26 mouse cellular contexts compared by ENCODE assay signal in genomic region chr4:17239853-17240252, GRCm38 (mm10).
DNase-seq lines count a peak whose midpoint lies in the region; ATAC-seq lines count a peak whose summit lies in the region.
"Had no signal": no experiment of that assay in that cellular context is flagged by ENCODE, and none has a peak within 500 bp of the region (broad histone marks: within the 10 kb centered on the region; RNA-seq: fewer than 3 reads in every experiment).

No protein-coding gene starts in this region.

- H3K36me3 ChIP-seq in embryonic facial prominence, embryonic 11.5 days (replicated peaks; ENCODE audit: control insufficient read depth, insufficient read depth, low read depth, low read length) = no peaks in the 10 kb centered on the region
- H3K36me3 ChIP-seq in embryonic facial prominence, embryonic 10.5 days (replicated peaks) = no peaks in the 10 kb centered on the region
- H3K36me3 ChIP-seq in limb, embryonic 10.5 days = no peaks in the 10 kb centered on the region
- H3K36me3 ChIP-seq in limb, embryonic 13.5 days = no peaks in the 10 kb centered on the region
- no peaks in the 10 kb centered on the region for H3K36me3 ChIP-seq in hindbrain, embryonic 14.5 days (replicated peaks; ENCODE audit: control insufficient read depth, insufficient read depth)
- H3K36me3 ChIP-seq: embryonic facial prominence, embryonic 13.5 days; forebrain, embryonic 12.5 days; forebrain, embryonic 15.5 days; heart, embryonic 10.5 days; heart, embryonic 13.5 days; hindbrain, embryonic 15.5 days had no signal

- no peak overlapping the region for H3K4me2 ChIP-seq in embryonic facial prominence, embryonic 11.5 days (ENCODE audit: low read depth, low read length)
- H3K4me2 ChIP-seq in limb, embryonic 13.5 days (replicated peaks) = no peak overlapping the region
- no peak overlapping the region for H3K4me2 ChIP-seq in hindbrain, embryonic 14.5 days (replicated peaks)
- H3K4me2 ChIP-seq: embryonic facial prominence, embryonic 13.5 days; forebrain, embryonic 12.5 days; forebrain, embryonic 15.5 days; heart, embryonic 13.5 days; hindbrain, embryonic 15.5 days had no signal

- no peaks in the 10 kb centered on the region for H3K27me3 ChIP-seq in embryonic facial prominence, embryonic 11.5 days (ENCODE audit: control insufficient read depth, insufficient read depth, low read length)
- no peaks in the 10 kb centered on the region for H3K27me3 ChIP-seq in embryonic facial prominence, embryonic 10.5 days (replicated peaks; ENCODE audit: low read depth, poor library complexity, severe bottlenecking)
- no peaks in the 10 kb centered on the region for H3K27me3 ChIP-seq in limb, embryonic 10.5 days (ENCODE audit: low read depth, poor library complexity, severe bottlenecking)
- no peaks in the 10 kb centered on the region for H3K27me3 ChIP-seq in limb, embryonic 13.5 days
- H3K27me3 ChIP-seq in hindbrain, embryonic 14.5 days (ENCODE audit: control insufficient read depth, insufficient read depth, low read length) = no peaks in the 10 kb centered on the region
- H3K27me3 ChIP-seq: embryonic facial prominence, embryonic 13.5 days; forebrain, embryonic 12.5 days; forebrain, embryonic 15.5 days; heart, embryonic 13.5 days; hindbrain, embryonic 15.5 days had no signal

- no peak overlapping the region for H3K27ac ChIP-seq in embryonic facial prominence, embryonic 11.5 days (replicated peaks; ENCODE audit: low read depth, low read length)
- H3K27ac ChIP-seq in embryonic facial prominence, embryonic 10.5 days (replicated peaks) = no peak overlapping the region
- H3K27ac ChIP-seq in limb, embryonic 10.5 days = no peak overlapping the region
- no peak overlapping the region for H3K27ac ChIP-seq in limb, embryonic 13.5 days
- H3K27ac ChIP-seq in hindbrain, embryonic 14.5 days = no peak overlapping the region
- H3K27ac ChIP-seq: embryonic facial prominence, embryonic 13.5 days; forebrain, embryonic 12.5 days; forebrain, embryonic 15.5 days; heart, adult 2 months; heart, embryonic 10.5 days; heart, embryonic 13.5 days; hindbrain, embryonic 15.5 days had no signal

- DNase-seq in embryonic facial prominence, embryonic 11.5 days (ENCODE audit: low spot score) = peak; percentile 13
- DNase-seq in embryonic facial prominence, embryonic 10.5 days (ENCODE audit: low spot score) = no peak
- peak; percentile 4 for DNase-seq in embryo, embryonic 10.5 days (ENCODE audit: low spot score)
- DNase-seq in limb, embryonic 10.5 days (ENCODE audit: low spot score) = peak; percentile 44
- no peak for DNase-seq in hindbrain, embryonic 14.5 days (ENCODE audit: low spot score)
- DNase-seq in retina, embryonic 14.5 days (ENCODE audit: low spot score) = no peak
- DNase-seq: adrenal gland, adult 8-10 months; adrenal gland, postnatal 36 days; cerebellum, adult 8-10 months; cerebellum, postnatal 10 days; cerebellum, postnatal 36 days; gastrocnemius, postnatal 10 days; gastrocnemius, postnatal 36 days; heart, adult 2 months; heart, postnatal 14 days; heart, postnatal 4 days had no signal

- no peak; the same call in 1 of the 2 replicates for ATAC-seq in embryonic facial prominence, embryonic 11.5 days (replicated peaks; ENCODE audit: insufficient number of reproducible peaks, low FRiP score, low TSS enrichment, low read depth)
- ATAC-seq in limb, embryonic 13.5 days (ENCODE audit: low FRiP score, low read depth) = peak; percentile 66
- no peak for ATAC-seq in hindbrain, embryonic 14.5 days (ENCODE audit: low FRiP score)
- ATAC-seq: CD4-positive, CD25-positive, alpha-beta regulatory T cell, adult 4 months; forebrain, embryonic 15.5 days; intestine, postnatal 0 days had no signal

- no peaks in the 10 kb centered on the region for H3K9me3 ChIP-seq in embryonic facial prominence, embryonic 11.5 days (replicated peaks; ENCODE audit: control insufficient read depth, low read length)
- no peaks in the 10 kb centered on the region for H3K9me3 ChIP-seq in embryonic facial prominence, embryonic 10.5 days
- no peaks in the 10 kb centered on the region for H3K9me3 ChIP-seq in limb, embryonic 10.5 days (replicated peaks)
- no peaks in the 10 kb centered on the region for H3K9me3 ChIP-seq in limb, embryonic 13.5 days
- H3K9me3 ChIP-seq in hindbrain, embryonic 14.5 days (ENCODE audit: control insufficient read depth, low read length) = no peaks in the 10 kb centered on the region
- H3K9me3 ChIP-seq: embryonic facial prominence, embryonic 13.5 days; forebrain, embryonic 12.5 days; forebrain, embryonic 15.5 days; heart, embryonic 10.5 days; heart, embryonic 13.5 days; hindbrain, embryonic 15.5 days had no signal

- no peaks in the 10 kb centered on the region for H3K4me1 ChIP-seq in embryonic facial prominence, embryonic 11.5 days (ENCODE audit: control insufficient read depth, insufficient read depth, low read length)
- no peaks in the 10 kb centered on the region for H3K4me1 ChIP-seq in embryonic facial prominence, embryonic 10.5 days
- H3K4me1 ChIP-seq in limb, embryonic 10.5 days = no peaks in the 10 kb centered on the region
- H3K4me1 ChIP-seq in limb, embryonic 13.5 days = no peaks in the 10 kb centered on the region
- no peaks in the 10 kb centered on the region for H3K4me1 ChIP-seq in hindbrain, embryonic 14.5 days (replicated peaks; ENCODE audit: control insufficient read depth, insufficient read depth, low read length)
- H3K4me1 ChIP-seq: embryonic facial prominence, embryonic 13.5 days; forebrain, embryonic 12.5 days; forebrain, embryonic 15.5 days; heart, embryonic 10.5 days; heart, embryonic 13.5 days; hindbrain, embryonic 15.5 days had no signal

- 68% methylated on average over 2 of the region's 2 CpGs for WGBS in embryonic facial prominence, embryonic 11.5 days
- WGBS in embryonic facial prominence, embryonic 10.5 days = 66% methylated on average over 2 of the region's 2 CpGs
- WGBS in limb, embryonic 10.5 days = 65% methylated on average over 2 of the region's 2 CpGs
- 29% methylated on average over 2 of the region's 2 CpGs for WGBS in limb, embryonic 13.5 days
- 79% methylated on average over 2 of the region's 2 CpGs for WGBS in hindbrain, embryonic 14.5 days

- H3K4me3 ChIP-seq in embryonic facial prominence, embryonic 11.5 days (ENCODE audit: low read depth, low read length) = no peak overlapping the region
- no peak overlapping the region for H3K4me3 ChIP-seq in embryonic facial prominence, embryonic 10.5 days
- H3K4me3 ChIP-seq in limb, embryonic 10.5 days = no peak overlapping the region
- no peak overlapping the region for H3K4me3 ChIP-seq in limb, embryonic 13.5 days
- no peak overlapping the region for H3K4me3 ChIP-seq in hindbrain, embryonic 14.5 days (replicated peaks; ENCODE audit: low read length)
- H3K4me3 ChIP-seq: embryonic facial prominence, embryonic 13.5 days; erythroblast, embryonic 14.5 days; forebrain, embryonic 12.5 days; forebrain, embryonic 15.5 days; heart, adult 2 months; heart, embryonic 10.5 days; heart, embryonic 13.5 days; hindbrain, embryonic 15.5 days had no signal

- no peak overlapping the region for H3K9ac ChIP-seq in embryonic facial prominence, embryonic 11.5 days (replicated peaks; ENCODE audit: low read length)
- H3K9ac ChIP-seq in limb, embryonic 13.5 days = no peak overlapping the region
- H3K9ac ChIP-seq in hindbrain, embryonic 14.5 days = no peak overlapping the region
- H3K9ac ChIP-seq: embryonic facial prominence, embryonic 13.5 days; forebrain, embryonic 12.5 days; forebrain, embryonic 15.5 days; heart, embryonic 13.5 days; hindbrain, embryonic 15.5 days had no signal

Comparison
In these comparisons a context has a peak if more than half of its experiments do, and no peak if none do; other contexts are left out.
1. DNase-seq: peak in embryonic facial prominence, embryonic 11.5 days (single experiment), embryo, embryonic 10.5 days (single experiment) and limb, embryonic 10.5 days (single experiment); none in embryonic facial prominence, embryonic 10.5 days (single experiment), hindbrain, embryonic 14.5 days (single experiment) and retina, embryonic 14.5 days (single experiment).